Mouse (Mus musculus) midbrain, embryonic 13.5 days (tissue): ENCODE data around the gene Ap1g2. TPM values are rescaled to one million over a fixed set of nuclear protein-coding genes. Genes with fewer than 3 reads are reported as not detected.
A peak's percentile ranks its signal among the peaks of the same experiment; 100 is the strongest.

Experiments used
- ATAC-seq: fragments of 200-750 bp; cut with Nextera tagmentation; 2 replicates; pipeline ENCODE4 v1.8.0; 2017; ENCODE audit warnings: mild to moderate bottlenecking, moderate TSS enrichment, moderate library complexity
- H3K27ac ChIP-seq: fragments of 300-500 bp; sonication (generic); 2 replicates; pipeline ENCODE4 v1.5.1; 2015; ENCODE audit warnings: inconsistent platforms, mild to moderate bottlenecking, moderate library complexity
- H3K27me3 ChIP-seq: fragments of 300-500 bp; sonication (generic); 2 replicates; pipeline ENCODE4 v1.6.1; 2015; ENCODE audit warnings: mild to moderate bottlenecking, inconsistent platforms
- H3K36me3 ChIP-seq: fragments of 300-500 bp; sonication (generic); 2 replicates; pipeline ENCODE4 v1.6.1; 2015; ENCODE audit warnings: mild to moderate bottlenecking, inconsistent platforms
- H3K4me1 ChIP-seq: fragments of 300-500 bp; sonication (generic); replicated peaks from 2 replicates; pipeline ENCODE4 v1.6.1; 2015; ENCODE audit warnings: inconsistent platforms
- H3K4me2 ChIP-seq: fragments of 300-500 bp; sonication (generic); replicated peaks from 2 replicates; pipeline ENCODE4 v1.6.1; 2015; ENCODE audit warnings: moderate library complexity, mild to moderate bottlenecking, inconsistent platforms
- H3K4me3 ChIP-seq: fragments of 300-500 bp; sonication (generic); replicated peaks from 2 replicates; pipeline ENCODE4 v1.5.1; 2015; ENCODE audit warnings: mild to moderate bottlenecking, inconsistent platforms
- H3K9ac ChIP-seq: fragments of 300-500 bp; sonication (generic); replicated peaks from 2 replicates; pipeline ENCODE4 v1.6.1; 2015; ENCODE audit warnings: mild to moderate bottlenecking, inconsistent platforms
- H3K9me3 ChIP-seq: fragments of 300-500 bp; sonication (generic); 2 replicates; pipeline ENCODE4 v1.6.1; 2016; ENCODE audit warnings: mild to moderate bottlenecking, inconsistent platforms
- WGBS: fragments of 180-500 bp; shearing (Covaris S2); methylation state at CpG from one replicate; pipeline ENCODE4 v1.1.7; 2015; 5-methylcytosine and 5-hydroxymethylcytosine counted together
- polyA plus RNA-seq: library from polyadenylated mRNA; unstranded; fragments of >200 nt; fragmentation: Nextera tagmentation; extraction: Ambion mirVana; gene quantifications from 2 replicates; pipeline ENCODE4 v1.2.1, GENCODE M21; 2015

Gene Ap1g2
- polyA plus RNA-seq, 1 experiment from 2014 or later = 8.2 TPM

- H3K4me1 ChIP-seq = peaks cover 44% of the 10 kb centered on the region
- no peak overlapping the region for H3K9ac ChIP-seq
- no peaks in the 10 kb centered on the region for H3K9me3 ChIP-seq
- no peaks in the 10 kb centered on the region for H3K27me3 ChIP-seq
- no peak overlapping the region; the same call in 1 of the 2 replicates for H3K27ac ChIP-seq
- 89% methylated on average over 22 of the region's 22 CpGs for WGBS
- H3K36me3 ChIP-seq = peaks cover 70% of the 10 kb centered on the region
- no peak overlapping the region for H3K4me3 ChIP-seq
- no peak overlapping the region for H3K4me2 ChIP-seq
- no peak for ATAC-seq
Observed at GRCm38 (mm10) chr14:55063581-55064381, 42.6 kb downstream of the Ap1g2 start.

GRCm38 (mm10) chr14:55063117-55063516, 43.3 kb downstream of the Ap1g2 start:
- Histone ChIP-seq H3K9ac (no peak overlapping the region), H3K4me3 (no peak overlapping the region)

DNA sequence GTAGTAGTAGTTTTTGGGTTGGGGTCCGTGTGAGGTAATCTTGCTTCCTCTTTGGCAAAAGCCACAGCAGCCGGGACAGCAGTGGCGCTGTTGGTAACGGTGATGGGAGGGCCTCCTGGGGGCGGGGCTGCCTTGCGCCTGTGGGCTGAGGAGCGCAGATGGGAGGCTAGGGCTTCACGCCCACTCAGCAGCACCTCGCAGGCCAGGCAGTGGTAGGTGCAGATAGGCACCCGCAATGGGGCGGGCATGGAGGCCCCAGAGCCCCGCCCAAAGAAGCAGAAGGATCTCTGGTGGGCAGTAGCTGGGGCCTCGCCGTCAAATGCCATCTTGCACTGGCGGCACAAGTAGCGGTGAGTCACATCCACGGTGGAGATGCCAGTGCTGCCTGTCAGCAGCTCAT, 43.8 kb downstream of the Ap1g2 start:
- Histone ChIP-seq H3K4me3 (no peak overlapping the region), H3K36me3 (peaks cover 58% of the 10 kb centered on the region), H3K9me3 (no peaks in the 10 kb centered on the region), H3K9ac (no peak overlapping the region), H3K4me2 (no peak overlapping the region; the same call in 1 of the 2 replicates), H3K4me1 (peaks cover 44% of the 10 kb centered on the region), H3K27ac (peak overlapping the region; percentile 30; the same call in 1 of the 2 replicates), H3K27me3 (no peaks in the 10 kb centered on the region)
- WGBS = 24% methylated on average over 17 of the region's 17 CpGs
- peak; percentile 68 for ATAC-seq

More at GRCm38 (mm10) chr14:55063117-55063516, 43.3 kb downstream of the Ap1g2 start:
- Histone ChIP-seq H3K4me2 (no peak overlapping the region), H3K36me3 (peaks cover 63% of the 10 kb centered on the region), H3K27ac (peak overlapping the region; percentile 30; the same call in 1 of the 2 replicates), H3K4me1 (peaks cover 44% of the 10 kb centered on the region), H3K9me3 (no peaks in the 10 kb centered on the region), H3K27me3 (no peaks in the 10 kb centered on the region)
- 93% methylated on average over 5 of the region's 5 CpGs for WGBS
- no peak for ATAC-seq

- no peak overlapping the region for H3K27ac ChIP-seq
- H3K9me3 ChIP-seq = no peaks in the 10 kb centered on the region
- no peaks in the 10 kb centered on the region for H3K27me3 ChIP-seq
- no peak overlapping the region for H3K4me2 ChIP-seq
- WGBS = 46% methylated on average over 7 of the region's 7 CpGs
- no peak overlapping the region for H3K9ac ChIP-seq
- peaks cover 44% of the 10 kb centered on the region for H3K4me1 ChIP-seq
- ATAC-seq = no peak
- no peak overlapping the region for H3K4me3 ChIP-seq
- H3K36me3 ChIP-seq = peaks cover 51% of the 10 kb centered on the region
Observed at GRCm38 (mm10) chr14:55061845-55062244, 44.5 kb downstream of the Ap1g2 start.

DNA sequence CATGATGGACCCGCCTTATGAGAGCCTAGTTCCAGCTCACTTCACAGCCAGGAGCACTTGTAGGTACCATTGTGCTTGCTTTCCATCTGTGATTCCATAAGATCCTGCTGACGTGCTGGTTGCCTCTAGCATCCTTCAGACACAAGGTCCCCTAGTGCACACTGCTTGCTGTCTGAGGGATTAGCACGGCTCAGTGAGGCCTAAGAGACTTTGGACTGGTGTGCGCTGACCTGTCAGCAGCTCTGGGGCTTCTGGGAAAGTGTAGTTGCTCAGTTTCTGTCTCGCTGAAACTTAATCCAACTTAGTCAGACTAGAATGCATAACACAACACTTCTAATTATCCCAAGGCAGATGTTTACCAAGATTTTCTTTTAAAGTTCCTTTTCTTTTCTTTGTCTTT, 46.5 kb downstream of the Ap1g2 start:
- Histone ChIP-seq H3K4me2 (no peak overlapping the region), H3K9ac (no peak overlapping the region), H3K36me3 (peaks cover 31% of the 10 kb centered on the region), H3K27me3 (no peaks in the 10 kb centered on the region), H3K4me1 (peaks cover 47% of the 10 kb centered on the region), H3K4me3 (no peak overlapping the region), H3K9me3 (no peaks in the 10 kb centered on the region), H3K27ac (peak overlapping the region; percentile 54; the same call in 1 of the 2 replicates)
- 23% methylated on average over 5 of the region's 5 CpGs for WGBS
- ATAC-seq = no peak

DNA sequence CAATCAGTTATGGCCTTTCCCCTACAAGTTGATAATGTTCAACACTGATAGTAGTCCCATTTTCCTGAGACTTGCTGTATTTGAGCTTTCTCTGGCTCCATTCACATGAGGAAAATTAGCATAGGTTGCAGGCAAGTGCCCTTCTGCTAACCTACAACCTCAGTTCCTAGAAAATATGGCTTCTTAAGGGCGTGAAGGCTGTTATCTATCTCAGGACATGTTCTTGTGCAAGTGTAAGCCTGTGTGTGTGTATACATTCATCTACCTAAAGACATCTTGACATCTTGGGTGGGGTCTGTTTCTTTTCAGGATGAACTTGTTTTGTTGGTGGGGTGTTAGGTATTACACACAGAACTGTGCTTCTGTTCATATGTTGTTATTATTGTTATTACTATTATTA, 47.4 kb downstream of the Ap1g2 start:
- H3K4me1 ChIP-seq = peaks cover 54% of the 10 kb centered on the region
- no peak overlapping the region for H3K4me3 ChIP-seq
- no peak overlapping the region for H3K27ac ChIP-seq
- no peaks in the 10 kb centered on the region for H3K27me3 ChIP-seq
- peaks cover 22% of the 10 kb centered on the region for H3K36me3 ChIP-seq
- H3K9ac ChIP-seq = no peak overlapping the region
- WGBS = 98% methylated on average over 1 of the region's 1 CpGs
- no peak for ATAC-seq
- H3K4me2 ChIP-seq = no peak overlapping the region
- no peaks in the 10 kb centered on the region for H3K9me3 ChIP-seq

DNA sequence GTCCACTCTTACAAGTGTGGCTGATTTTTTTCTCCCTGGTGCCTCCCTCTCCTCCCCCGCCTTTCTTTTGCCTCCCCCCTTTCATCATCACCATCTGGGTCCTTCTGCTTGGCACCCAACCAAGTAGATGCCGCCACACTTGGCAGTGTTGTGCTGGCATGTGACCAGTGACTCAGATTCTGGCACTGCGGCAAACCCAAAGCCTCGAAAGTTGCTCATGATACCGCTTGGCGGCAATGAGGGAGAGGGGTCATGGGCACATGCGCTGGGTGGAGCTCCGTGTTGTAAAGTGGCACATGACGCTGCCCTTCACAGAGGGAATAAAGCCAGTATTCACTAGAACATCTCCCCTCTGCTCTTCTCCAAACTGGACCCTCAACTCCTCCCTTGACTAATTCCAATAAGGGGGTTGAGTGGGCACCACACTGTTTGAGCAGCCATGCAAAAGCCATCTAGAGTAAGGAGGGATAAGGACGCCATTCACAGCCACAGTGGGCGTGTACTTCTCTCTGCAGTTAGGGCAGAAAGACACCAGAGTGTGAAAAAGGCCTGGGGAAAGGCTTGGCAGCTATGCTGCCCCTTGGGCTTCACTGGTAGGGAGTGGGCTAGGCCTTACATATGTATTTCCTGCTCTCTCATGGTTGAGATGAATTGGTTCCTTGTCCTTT, 51.1 kb downstream of the Ap1g2 start:
- ATAC-seq = peak; percentile 50; the same call in 1 of the 2 replicates
- Histone ChIP-seq H3K36me3 (no peaks in the 10 kb centered on the region), H3K9me3 (no peaks in the 10 kb centered on the region), H3K4me2 (peak overlapping the region; percentile 43), H3K27me3 (no peaks in the 10 kb centered on the region), H3K4me3 (peak overlapping the region; percentile 24; the same call in 1 of the 2 replicates), H3K27ac (peak overlapping the region; percentile 84), H3K4me1 (peaks cover 31% of the 10 kb centered on the region), H3K9ac (no peak overlapping the region)
- WGBS = 68% methylated on average over 11 of the region's 11 CpGs

GRCm38 (mm10) chr14:55054191-55054749, 52.1 kb downstream of the Ap1g2 start:
- Histone ChIP-seq H3K4me1 (peaks cover 23% of the 10 kb centered on the region), H3K4me3 (peak overlapping the region; percentile 24), H3K9ac (no peak overlapping the region; the same call in 1 of the 2 replicates), H3K4me2 (peak overlapping the region; percentile 43), H3K9me3 (no peaks in the 10 kb centered on the region), H3K27ac (peak overlapping the region; percentile 84), H3K36me3 (no peaks in the 10 kb centered on the region), H3K27me3 (no peaks in the 10 kb centered on the region)
- WGBS = 81% methylated on average over 10 of the region's 10 CpGs
- ATAC-seq = peak; percentile 3

- peak overlapping the region; percentile 43 for H3K4me2 ChIP-seq
- peaks cover 22% of the 10 kb centered on the region for H3K4me1 ChIP-seq
- H3K9me3 ChIP-seq = no peaks in the 10 kb centered on the region
- no peak overlapping the region; the same call in 1 of the 2 replicates for H3K9ac ChIP-seq
- H3K27ac ChIP-seq = peak overlapping the region; percentile 84
- WGBS = 78% methylated on average over 17 of the region's 17 CpGs
- no peaks in the 10 kb centered on the region for H3K36me3 ChIP-seq
- peak overlapping the region; percentile 24 for H3K4me3 ChIP-seq
- no peaks in the 10 kb centered on the region for H3K27me3 ChIP-seq
- peak; percentile 74 for ATAC-seq
Observed at GRCm38 (mm10) chr14:55053708-55054190, 52.6 kb downstream of the Ap1g2 start.

GRCm38 (mm10) chr14:55053050-55053449, 53.3 kb downstream of the Ap1g2 start:
- H3K36me3 ChIP-seq = no peaks in the 10 kb centered on the region
- H3K27me3 ChIP-seq = no peaks in the 10 kb centered on the region
- H3K4me3 ChIP-seq = no peak overlapping the region
- H3K9ac ChIP-seq = no peak overlapping the region
- ATAC-seq = no peak
- no peaks in the 10 kb centered on the region for H3K9me3 ChIP-seq
- H3K27ac ChIP-seq = peak overlapping the region; percentile 84
- H3K4me2 ChIP-seq = no peak overlapping the region
- WGBS = 71% methylated on average over 4 of the region's 4 CpGs
- peaks cover 22% of the 10 kb centered on the region for H3K4me1 ChIP-seq

DNA sequence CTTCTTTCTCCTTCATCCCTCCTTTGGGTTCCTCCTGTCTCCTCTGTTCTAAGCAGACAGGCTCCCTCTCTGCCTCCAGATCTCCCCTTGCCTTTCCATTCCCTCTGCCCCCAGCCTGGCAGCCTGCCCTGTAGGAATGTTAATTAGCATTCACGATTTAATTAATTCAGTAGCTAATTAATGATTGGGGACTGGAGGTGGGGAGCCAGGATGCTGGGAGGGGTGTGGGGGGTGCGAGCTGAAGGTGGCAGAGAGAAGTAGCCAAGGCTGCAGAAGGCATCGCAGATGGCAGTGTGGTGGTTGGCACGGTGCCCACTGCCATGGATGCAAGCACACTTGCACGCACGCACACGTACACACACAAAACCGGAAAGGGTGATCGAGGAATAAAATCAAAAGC, 53.9 kb downstream of the Ap1g2 start:
- H3K4me1 ChIP-seq = peaks cover 22% of the 10 kb centered on the region
- WGBS = 69% methylated on average over 9 of the region's 9 CpGs
- H3K9me3 ChIP-seq = no peaks in the 10 kb centered on the region
- peak; percentile 70 for ATAC-seq
- H3K27me3 ChIP-seq = no peaks in the 10 kb centered on the region
- no peak overlapping the region for H3K4me3 ChIP-seq
- no peak overlapping the region for H3K9ac ChIP-seq
- H3K27ac ChIP-seq = peak overlapping the region; percentile 78
- no peaks in the 10 kb centered on the region for H3K36me3 ChIP-seq
- no peak overlapping the region for H3K4me2 ChIP-seq
